Mouse (Mus musculus) lung, embryonic 15.5 days (tissue): ENCODE data around the gene Gm20695. TPM values are rescaled to one million over a fixed set of nuclear protein-coding genes. Genes with fewer than 3 reads are reported as not detected.

ENCODE experiments used
- ATAC-seq: fragments of 200-750 bp; cut with Nextera tagmentation; 2 replicates; pipeline ENCODE4 v1.8.0; 2017; ENCODE audit warnings: moderate number of reproducible peaks, borderline replicate concordance; ENCODE audit not compliant: low FRiP score, low TSS enrichment; ENCODE audit errors: extremely low read depth
- H3K27ac ChIP-seq: fragments of 300-500 bp; sonication (generic); 2 replicates; pipeline ENCODE4 v1.5.1; 2015; ENCODE audit warnings: moderate library complexity, mild to moderate bottlenecking, inconsistent platforms
- H3K27me3 ChIP-seq: fragments of 300-500 bp; sonication (generic); 2 replicates; pipeline ENCODE4 v1.6.1; 2015; ENCODE audit warnings: inconsistent platforms
- H3K36me3 ChIP-seq: fragments of 300-500 bp; sonication (generic); 2 replicates; pipeline ENCODE4 v1.6.1; 2015; ENCODE audit warnings: inconsistent platforms
- H3K4me1 ChIP-seq: fragments of 300-500 bp; sonication (generic); 2 replicates; pipeline ENCODE4 v1.6.1; 2015; ENCODE audit warnings: inconsistent platforms
- H3K4me2 ChIP-seq: fragments of 300-500 bp; sonication (generic); 2 replicates; pipeline ENCODE4 v1.6.1; 2015; ENCODE audit warnings: inconsistent platforms, mild to moderate bottlenecking, moderate library complexity
- H3K4me3 ChIP-seq: fragments of 300-500 bp; sonication (generic); 2 replicates; pipeline ENCODE4 v1.5.1; 2015; ENCODE audit warnings: mild to moderate bottlenecking, inconsistent platforms
- H3K9ac ChIP-seq: fragments of 300-500 bp; sonication (generic); 2 replicates; pipeline ENCODE4 v1.6.1; 2015; ENCODE audit warnings: inconsistent platforms
- H3K9me3 ChIP-seq: fragments of 300-500 bp; sonication (generic); 2 replicates; pipeline ENCODE4 v1.6.1; 2016; ENCODE audit warnings: inconsistent platforms
- WGBS: fragments of 180-500 bp; shearing (Covaris S2); methylation state at CpG from one replicate; pipeline ENCODE4 v1.1.7; 2015; 5-methylcytosine and 5-hydroxymethylcytosine counted together
- microRNA-seq: library from miRNA; unstranded; fragments of <30 nt; microRNA quantifications from one replicate; pipeline ENCODE4, GENCODE M21; 2016
- polyA plus RNA-seq: library from polyadenylated mRNA; unstranded; fragments of >200 nt; fragmentation: Nextera tagmentation; extraction: Ambion mirVana; gene quantifications from 2 replicates; pipeline ENCODE4 v1.2.1, GENCODE M21; 2015

Gm20695 gene
- polyA plus RNA-seq, 1 experiment from 2014 or later: 1.1 TPM

- Histone ChIP-seq H3K4me1 (no peaks in the 10 kb centered on the region), H3K36me3 (no peaks in the 10 kb centered on the region), H3K9me3 (no peaks in the 10 kb centered on the region), H3K27ac (no peak overlapping the region), H3K27me3 (no peaks in the 10 kb centered on the region), H3K9ac (no peak overlapping the region), H3K4me3 (no peak overlapping the region), H3K4me2 (no peak overlapping the region)
- WGBS: 74% methylated on average over 6 of the region's 6 CpGs
- no peak for ATAC-seq
Observed at GRCm38 (mm10) chr16:3956369-3956768, 71.9 kb downstream of the Gm20695 start.

- H3K4me1 ChIP-seq: no peaks in the 10 kb centered on the region
- no peak overlapping the region for H3K27ac ChIP-seq
- no peak for ATAC-seq
- 51% methylated on average over 2 of the region's 2 CpGs for WGBS
- H3K9ac ChIP-seq: no peak overlapping the region
- H3K4me2 ChIP-seq: no peak overlapping the region
- H3K9me3 ChIP-seq: no peaks in the 10 kb centered on the region
- no peak overlapping the region for H3K4me3 ChIP-seq
- no peaks in the 10 kb centered on the region for H3K27me3 ChIP-seq
- H3K36me3 ChIP-seq: no peaks in the 10 kb centered on the region
Observed at GRCm38 (mm10) chr16:3959261-3959660, 74.8 kb downstream of the Gm20695 start.

GRCm38 (mm10) chr16:3964990-3965389 is 80.5 kb downstream of the Gm20695 start:
- Histone ChIP-seq H3K36me3 (no peaks in the 10 kb centered on the region), H3K4me2 (no peak overlapping the region), H3K9ac (no peak overlapping the region), H3K27me3 (no peaks in the 10 kb centered on the region), H3K9me3 (no peaks in the 10 kb centered on the region), H3K4me1 (no peaks in the 10 kb centered on the region), H3K27ac (no peak overlapping the region), H3K4me3 (no peak overlapping the region)
- 0 out of 2 replicates have a peak, but pooled peaks have one; percentile 31 for ATAC-seq
- 69% methylated on average over 10 of the region's 10 CpGs for WGBS

DNA sequence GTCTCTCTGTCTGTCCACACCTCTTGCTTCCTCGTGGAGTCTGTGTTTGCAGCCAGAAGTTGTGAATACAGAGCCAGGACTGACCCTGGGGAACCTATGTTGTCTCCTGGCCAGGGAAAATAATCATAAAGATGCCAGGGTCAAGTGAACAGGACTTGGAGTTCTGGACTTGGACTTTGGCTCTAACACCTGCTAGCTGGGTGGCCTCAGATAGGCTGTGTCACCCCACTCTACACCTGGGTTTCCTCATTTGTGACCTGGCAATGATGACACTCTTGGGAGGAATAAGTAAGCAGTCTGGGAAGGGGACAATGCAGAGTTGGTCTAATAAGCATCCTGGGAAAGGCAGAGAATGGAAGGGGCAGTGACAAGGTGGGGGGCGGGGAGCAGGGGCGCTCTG is 81.1 kb downstream of the Gm20695 start:
- WGBS: 77% methylated on average over 3 of the region's 3 CpGs
- no peak; the same call in 1 of the 2 replicates for ATAC-seq

More for the DNA sequence above, 81.1 kb downstream of the Gm20695 start:
- H3K36me3 ChIP-seq: no peaks in the 10 kb centered on the region
- no peaks in the 10 kb centered on the region for H3K9me3 ChIP-seq
- no peak overlapping the region for H3K27ac ChIP-seq
- H3K4me1 ChIP-seq: no peaks in the 10 kb centered on the region
- H3K9ac ChIP-seq: no peak overlapping the region
- no peak overlapping the region for H3K4me3 ChIP-seq
- H3K4me2 ChIP-seq: no peak overlapping the region
- no peaks in the 10 kb centered on the region for H3K27me3 ChIP-seq

Small RNA genes within 50 kb of the gene (microRNA-seq; reads per million reads assigned to microRNA genes)
- not detected for gene Gm23493

Other genes with a start within 250 kb of the Gm20695 start
- gene Mefv, start 166.6 kb upstream of the Gm20695 start, polyA plus RNA-seq: 0.15 TPM in 1 of 2 replicates, not detected in the other
- 41.6 and 48.8 TPM in 2 replicates for gene Zfp263, start 140.6 kb upstream of the Gm20695 start, polyA plus RNA-seq
- gene Olfr15, start 53.8 kb upstream of the Gm20695 start, polyA plus RNA-seq: not detected in 2 replicates
- 1.1 and 1.3 TPM in 2 replicates for gene Zfp174, start 37.4 kb upstream of the Gm20695 start, polyA plus RNA-seq
- 46.6 and 49.7 TPM in 2 replicates for gene Naa60, start 12.3 kb upstream of the Gm20695 start, polyA plus RNA-seq
- 6.4 and 6.8 TPM in 2 replicates for gene Zfp597, start 87 bp upstream of the Gm20695 start, polyA plus RNA-seq
- 8.7 and 8.9 TPM in 2 replicates for gene 1700037C18Rik, start 24.0 kb downstream of the Gm20695 start, polyA plus RNA-seq
- gene Cluap1, start 24.2 kb downstream of the Gm20695 start, polyA plus RNA-seq: 21.7 and 25.6 TPM in 2 replicates
- 1.9 and 2.0 TPM in 2 replicates for gene Nlrc3, start 92.0 kb downstream of the Gm20695 start, polyA plus RNA-seq
- gene Slx4, start 119.1 kb downstream of the Gm20695 start, polyA plus RNA-seq: 17.1 and 18.1 TPM in 2 replicates
- gene Dnase1, start 152.3 kb downstream of the Gm20695 start, polyA plus RNA-seq: 3.1 and 3.4 TPM in 2 replicates
- gene Trap1, start 193.2 kb downstream of the Gm20695 start, polyA plus RNA-seq: 86.6 and 87.1 TPM in 2 replicates